Mouse (Mus musculus): ENCODE results near the gene Exoc8. TPM values are rescaled to one million over a fixed set of nuclear protein-coding genes. Genes with fewer than 3 reads are reported as not detected.

Gene Exoc8
- polyA plus RNA-seq, 1 experiment from 2014 or later: 8.7 TPM

DNA sequence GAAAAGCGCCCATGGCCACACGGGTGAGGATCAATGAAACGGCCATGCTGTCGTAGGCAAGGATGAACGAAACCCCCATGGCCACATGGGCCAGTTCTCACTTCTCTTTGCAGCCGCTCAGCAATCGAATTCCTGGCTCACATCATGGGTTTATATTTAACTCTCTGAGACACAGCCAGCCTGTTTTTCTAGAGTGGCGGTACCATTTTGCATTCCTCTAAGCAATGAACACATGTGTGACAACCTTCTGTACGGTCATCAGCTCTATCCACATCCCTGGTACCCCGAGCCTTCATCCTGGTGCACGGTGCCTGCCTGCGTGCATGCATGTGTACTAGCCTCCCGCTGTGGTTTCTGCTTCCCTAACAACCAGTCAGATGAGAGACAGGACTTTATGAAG is 32.6 kb upstream of the Exoc8 start:
- WGBS: 96% methylated on average over 13 of the region's 13 CpGs
- Histone ChIP-seq H3K4me2 (replicated peaks; ENCODE audit: low read depth, low read length) (no peak overlapping the region), H3K9ac (ENCODE audit: low read depth, low read length) (no peak overlapping the region), H3K9me3 (ENCODE audit: control insufficient read depth, low read length) (no peaks in the 10 kb centered on the region), H3K36me3 (ENCODE audit: control insufficient read depth, insufficient read depth, low read length) (0 out of 2 replicates have a peak, but pooled peaks cover 4% of the 10 kb centered on the region), H3K27me3 (ENCODE audit: control insufficient read depth, insufficient read depth, low read length) (no peaks in the 10 kb centered on the region), H3K27ac (ENCODE audit: low read depth, low read length) (no peak overlapping the region), H3K4me3 (ENCODE audit: low read depth, low read length) (no peak overlapping the region), H3K4me1 (replicated peaks; ENCODE audit: control insufficient read depth, insufficient read depth, low read length) (no peaks in the 10 kb centered on the region)
- DNase-seq (ENCODE audit: low spot score): no peak
- ATAC-seq (ENCODE audit: low FRiP score): no peak

DNA sequence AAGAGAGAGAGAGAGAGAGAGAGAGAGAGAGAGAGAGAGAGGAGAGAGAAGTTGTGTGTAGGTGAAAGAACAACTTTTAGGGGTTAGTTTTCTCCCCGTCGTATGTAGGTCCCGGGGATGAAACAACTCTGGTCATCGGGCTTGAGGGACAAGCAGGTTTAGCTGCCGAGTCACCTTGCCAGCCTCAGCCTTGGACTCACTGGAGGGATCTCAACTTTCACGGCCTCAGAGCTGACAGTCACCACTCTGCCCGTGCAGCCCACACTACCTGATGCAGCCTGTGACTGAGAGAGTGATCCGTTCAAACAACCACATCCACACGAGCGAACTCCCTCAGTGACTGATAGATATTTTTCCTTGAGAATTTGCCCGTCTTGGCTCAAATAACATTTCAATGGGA is 31.5 kb upstream of the Exoc8 start:
- H3K36me3 ChIP-seq (ENCODE audit: control insufficient read depth, insufficient read depth, low read length): 0 out of 2 replicates have a peak, but pooled peaks cover 4% of the 10 kb centered on the region
- WGBS: 91% methylated on average over 11 of the region's 11 CpGs

DNA sequence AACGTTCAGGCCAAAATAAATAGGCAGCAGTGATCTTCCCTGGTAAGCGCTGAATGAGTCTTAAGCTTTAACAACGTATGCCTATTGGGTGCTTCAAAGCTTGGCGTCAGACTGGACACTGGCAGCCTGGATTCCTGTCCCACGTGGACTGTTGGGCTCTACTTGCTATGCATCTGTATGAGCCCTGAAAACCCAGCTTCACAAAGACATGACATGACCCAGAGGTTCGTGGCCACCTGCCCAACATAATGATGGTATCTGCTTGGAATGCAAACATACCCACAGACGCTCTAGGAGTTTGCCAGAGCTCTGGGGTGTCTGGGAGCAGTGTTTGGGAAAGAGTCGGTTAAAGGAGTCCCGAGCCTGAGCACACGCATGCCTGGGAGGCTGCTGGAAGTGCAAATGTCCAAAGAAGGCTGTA is 28.9 kb upstream of the Exoc8 start:
- no peak overlapping the region for H3K27ac ChIP-seq (ENCODE audit: low read depth, low read length)
- ATAC-seq (ENCODE audit: low FRiP score) (no peak), DNase-seq (ENCODE audit: low spot score) (no peak)
- H3K4me3 ChIP-seq (ENCODE audit: low read depth, low read length): no peak overlapping the region
- no peak overlapping the region for H3K9ac ChIP-seq (ENCODE audit: low read depth, low read length)
- no peak overlapping the region for H3K4me2 ChIP-seq (replicated peaks; ENCODE audit: low read depth, low read length)
- no peaks in the 10 kb centered on the region for H3K27me3 ChIP-seq (ENCODE audit: control insufficient read depth, insufficient read depth, low read length)
- 0 out of 2 replicates have a peak, but pooled peaks cover 3% of the 10 kb centered on the region for H3K36me3 ChIP-seq (ENCODE audit: control insufficient read depth, insufficient read depth, low read length)
- H3K4me1 ChIP-seq (replicated peaks; ENCODE audit: control insufficient read depth, insufficient read depth, low read length): no peaks in the 10 kb centered on the region
- H3K9me3 ChIP-seq (ENCODE audit: control insufficient read depth, low read length): no peaks in the 10 kb centered on the region
- 86% methylated on average over 10 of the region's 10 CpGs for WGBS

More for the DNA sequence above, 31.5 kb upstream of the Exoc8 start:
- Histone ChIP-seq H3K4me3 (ENCODE audit: low read depth, low read length) (no peak overlapping the region), H3K9ac (ENCODE audit: low read depth, low read length) (no peak overlapping the region), H3K9me3 (ENCODE audit: control insufficient read depth, low read length) (no peaks in the 10 kb centered on the region), H3K4me2 (replicated peaks; ENCODE audit: low read depth, low read length) (no peak overlapping the region), H3K27me3 (ENCODE audit: control insufficient read depth, insufficient read depth, low read length) (no peaks in the 10 kb centered on the region), H3K4me1 (replicated peaks; ENCODE audit: control insufficient read depth, insufficient read depth, low read length) (no peaks in the 10 kb centered on the region), H3K27ac (ENCODE audit: low read depth, low read length) (no peak overlapping the region)
- DNase-seq (ENCODE audit: low spot score) (no peak), ATAC-seq (ENCODE audit: low FRiP score) (no peak)

DNA sequence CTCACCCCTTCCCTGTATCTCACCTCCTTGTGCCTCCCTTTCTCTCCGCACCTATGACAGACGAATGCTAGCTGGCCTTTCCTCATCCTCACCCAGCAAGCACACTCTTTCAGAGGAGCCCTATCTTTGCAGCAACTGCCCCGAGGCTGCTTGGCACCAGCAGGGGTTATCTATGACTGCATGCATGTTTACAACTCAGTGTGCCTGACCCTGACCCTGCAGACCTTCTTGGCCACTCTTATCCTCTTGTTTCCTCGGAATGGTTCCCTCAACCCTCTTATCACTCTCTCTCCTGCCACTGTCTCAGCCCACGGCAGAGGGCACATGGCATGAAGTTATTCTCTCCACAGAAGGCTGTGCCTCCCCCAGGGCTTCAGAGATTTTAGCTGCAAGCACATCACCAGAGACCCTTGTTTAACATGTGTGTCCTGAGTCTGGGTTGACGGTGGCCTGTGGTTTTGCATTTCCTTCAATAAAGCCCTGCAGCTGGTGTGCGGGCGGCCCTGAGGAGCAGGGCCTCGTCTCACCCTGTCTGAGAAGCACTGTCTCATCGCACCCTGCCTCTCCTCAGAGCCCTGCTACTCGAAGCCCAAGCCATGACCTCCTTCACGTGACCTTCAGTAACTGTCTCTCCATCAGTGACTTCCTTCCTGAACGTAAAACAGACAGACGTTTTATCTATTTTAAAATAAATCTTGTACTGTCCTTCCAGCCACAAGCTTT is 28.2 kb upstream of the Exoc8 start:
- no peaks in the 10 kb centered on the region for H3K9me3 ChIP-seq (ENCODE audit: control insufficient read depth, low read length)
- no peaks in the 10 kb centered on the region for H3K4me1 ChIP-seq (replicated peaks; ENCODE audit: control insufficient read depth, insufficient read depth, low read length)
- 90% methylated on average over 14 of the region's 14 CpGs for WGBS
- H3K36me3 ChIP-seq (ENCODE audit: control insufficient read depth, insufficient read depth, low read length): no peaks in the 10 kb centered on the region
- ATAC-seq (ENCODE audit: low FRiP score) (no peak), DNase-seq (ENCODE audit: low spot score) (no peak)
- no peak overlapping the region for H3K27ac ChIP-seq (ENCODE audit: low read depth, low read length)
- no peak overlapping the region for H3K4me2 ChIP-seq (replicated peaks; ENCODE audit: low read depth, low read length)
- no peak overlapping the region for H3K9ac ChIP-seq (ENCODE audit: low read depth, low read length)
- H3K27me3 ChIP-seq (ENCODE audit: control insufficient read depth, insufficient read depth, low read length): no peaks in the 10 kb centered on the region
- H3K4me3 ChIP-seq (ENCODE audit: low read depth, low read length): no peak overlapping the region

DNA sequence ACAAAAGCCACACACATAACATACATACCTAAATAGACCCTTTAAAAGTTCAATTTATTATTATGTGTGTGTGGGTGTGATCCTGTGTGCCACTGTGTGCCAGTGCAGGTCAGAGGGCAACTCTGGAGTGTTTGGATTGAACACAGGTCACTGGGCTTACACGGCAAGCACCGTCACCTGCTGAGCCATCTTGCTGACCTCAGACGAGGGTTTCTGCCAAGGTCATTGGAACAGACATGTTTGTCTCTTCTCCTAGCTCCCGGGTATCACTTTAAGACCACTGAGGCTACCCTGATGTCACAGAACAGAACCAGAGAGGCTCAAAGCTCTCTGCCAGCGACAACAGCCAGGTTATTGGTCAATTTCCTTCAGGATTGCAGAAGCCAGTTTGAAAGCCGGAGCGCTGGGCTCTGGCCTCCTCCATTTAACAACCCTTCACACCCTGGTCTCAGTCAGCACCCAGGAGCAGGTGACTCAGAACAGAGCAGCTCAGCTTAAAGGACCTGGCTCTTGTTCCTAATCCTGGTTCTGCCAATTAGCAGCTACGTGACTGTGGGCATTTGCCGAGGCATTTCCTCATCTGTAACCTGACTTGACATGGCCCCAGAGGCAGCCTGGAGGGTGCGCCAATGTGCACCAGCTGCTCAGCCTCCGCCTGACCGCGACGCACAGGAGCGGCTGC is 26.6 kb upstream of the Exoc8 start:
- Histone ChIP-seq H3K36me3 (ENCODE audit: control insufficient read depth, insufficient read depth, low read length) (no peaks in the 10 kb centered on the region), H3K9me3 (ENCODE audit: control insufficient read depth, low read length) (no peaks in the 10 kb centered on the region), H3K4me3 (ENCODE audit: low read depth, low read length) (no peak overlapping the region), H3K27me3 (ENCODE audit: control insufficient read depth, insufficient read depth, low read length) (no peaks in the 10 kb centered on the region), H3K4me2 (replicated peaks; ENCODE audit: low read depth, low read length) (no peak overlapping the region), H3K27ac (ENCODE audit: low read depth, low read length) (no peak overlapping the region), H3K9ac (ENCODE audit: low read depth, low read length) (no peak overlapping the region), H3K4me1 (replicated peaks; ENCODE audit: control insufficient read depth, insufficient read depth, low read length) (no peaks in the 10 kb centered on the region)
- ATAC-seq (ENCODE audit: low FRiP score): no peak
- no peak for DNase-seq (ENCODE audit: low spot score)
- 88% methylated on average over 15 of the region's 15 CpGs for WGBS

DNA sequence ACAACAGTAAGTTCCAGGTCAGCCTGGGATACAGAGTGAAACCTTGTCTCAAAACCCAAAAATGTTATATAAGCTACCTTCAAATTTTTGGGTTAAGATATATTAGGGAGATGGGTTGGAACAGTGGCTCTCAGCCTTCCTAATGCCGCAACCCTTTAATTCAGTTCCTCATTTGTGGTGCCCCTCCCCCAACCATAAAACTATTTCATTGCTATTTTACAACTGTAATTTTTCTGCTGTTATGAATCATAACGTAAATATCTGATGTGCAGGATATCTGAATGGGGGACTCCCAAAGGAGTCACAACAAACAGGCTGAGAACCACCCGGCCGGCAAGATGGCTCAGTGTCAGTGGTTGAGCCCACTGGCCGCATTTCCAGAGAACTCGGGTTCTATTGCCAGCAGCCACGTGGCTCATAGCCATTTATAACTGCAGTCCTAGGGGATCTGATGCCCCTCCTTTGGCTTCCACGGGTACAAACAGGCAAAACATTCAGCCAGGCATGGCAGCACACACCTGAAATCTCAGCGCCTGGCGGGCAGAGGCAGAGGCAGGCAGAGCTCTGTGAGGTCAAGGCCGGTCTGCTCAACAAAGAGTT is 25.1 kb upstream of the Exoc8 start:
- H3K4me1 ChIP-seq (replicated peaks; ENCODE audit: control insufficient read depth, insufficient read depth, low read length): no peaks in the 10 kb centered on the region
- no peak overlapping the region for H3K27ac ChIP-seq (ENCODE audit: low read depth, low read length)
- H3K4me2 ChIP-seq (replicated peaks; ENCODE audit: low read depth, low read length): no peak overlapping the region
- no peak for ATAC-seq (ENCODE audit: low FRiP score)
- no peaks in the 10 kb centered on the region for H3K36me3 ChIP-seq (ENCODE audit: control insufficient read depth, insufficient read depth, low read length)
- no peaks in the 10 kb centered on the region for H3K27me3 ChIP-seq (ENCODE audit: control insufficient read depth, insufficient read depth, low read length)
- 89% methylated on average over 11 of the region's 11 CpGs for WGBS
- DNase-seq (ENCODE audit: low spot score): no peak
- H3K9ac ChIP-seq (ENCODE audit: low read depth, low read length): no peak overlapping the region
- H3K4me3 ChIP-seq (ENCODE audit: low read depth, low read length): no peak overlapping the region
- no peaks in the 10 kb centered on the region for H3K9me3 ChIP-seq (ENCODE audit: control insufficient read depth, low read length)

DNA sequence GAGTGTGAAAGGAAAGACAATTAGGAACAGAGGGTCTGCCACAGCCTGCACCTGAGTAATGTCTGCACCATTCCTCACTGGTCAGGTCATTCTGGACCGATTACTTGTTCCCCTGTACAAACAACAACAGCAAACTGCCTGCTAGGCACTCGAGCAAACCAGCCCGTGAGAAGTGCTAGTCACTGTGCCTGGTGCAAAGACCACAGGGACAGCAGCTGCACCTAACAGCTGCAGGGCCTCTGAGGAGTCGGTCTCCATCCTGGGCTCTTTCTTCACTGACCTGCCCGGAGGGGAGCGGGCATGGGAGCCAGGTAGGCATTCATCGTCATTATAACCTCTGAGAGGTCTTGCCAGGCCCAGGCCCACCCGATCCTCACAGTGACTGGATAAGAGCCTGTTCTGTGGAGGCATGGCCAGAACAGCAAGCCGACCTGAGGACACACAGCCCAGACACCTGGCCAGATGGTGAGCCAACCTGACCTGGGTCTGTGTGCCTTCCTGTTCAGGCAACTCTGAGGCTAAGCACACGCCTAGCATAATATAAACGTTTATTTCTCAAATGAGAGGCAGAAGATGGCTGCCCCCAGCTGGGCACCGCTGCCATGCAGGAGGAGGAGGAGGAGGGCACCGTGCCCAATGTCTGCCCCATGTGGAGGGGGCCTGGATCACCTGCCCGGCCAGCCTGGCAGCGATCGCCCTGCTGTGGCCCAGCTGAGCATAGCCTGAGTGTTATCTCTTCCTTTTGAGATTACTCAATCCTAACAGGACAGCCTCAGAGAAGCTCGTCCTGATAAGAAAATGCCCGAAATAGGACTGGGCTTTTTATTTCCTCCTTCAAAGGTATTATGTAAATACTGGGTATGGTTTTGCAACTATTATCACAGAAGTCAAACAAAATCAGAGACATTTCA is 24.1 kb upstream of the Exoc8 start:
- no peak for ATAC-seq (ENCODE audit: low FRiP score)
- H3K4me3 ChIP-seq (ENCODE audit: low read depth, low read length): no peak overlapping the region
- no peaks in the 10 kb centered on the region for H3K9me3 ChIP-seq (ENCODE audit: control insufficient read depth, low read length)
- no peak overlapping the region for H3K4me2 ChIP-seq (replicated peaks; ENCODE audit: low read depth, low read length)
- H3K4me1 ChIP-seq (replicated peaks; ENCODE audit: control insufficient read depth, insufficient read depth, low read length): no peaks in the 10 kb centered on the region
- no peak overlapping the region for H3K9ac ChIP-seq (ENCODE audit: low read depth, low read length)
- DNase-seq (ENCODE audit: low spot score): no peak
- H3K27ac ChIP-seq (ENCODE audit: low read depth, low read length): no peak overlapping the region
- WGBS: 88% methylated on average over 18 of the region's 18 CpGs
- H3K36me3 ChIP-seq (ENCODE audit: control insufficient read depth, insufficient read depth, low read length): no peaks in the 10 kb centered on the region
- no peaks in the 10 kb centered on the region for H3K27me3 ChIP-seq (ENCODE audit: control insufficient read depth, insufficient read depth, low read length)

DNA sequence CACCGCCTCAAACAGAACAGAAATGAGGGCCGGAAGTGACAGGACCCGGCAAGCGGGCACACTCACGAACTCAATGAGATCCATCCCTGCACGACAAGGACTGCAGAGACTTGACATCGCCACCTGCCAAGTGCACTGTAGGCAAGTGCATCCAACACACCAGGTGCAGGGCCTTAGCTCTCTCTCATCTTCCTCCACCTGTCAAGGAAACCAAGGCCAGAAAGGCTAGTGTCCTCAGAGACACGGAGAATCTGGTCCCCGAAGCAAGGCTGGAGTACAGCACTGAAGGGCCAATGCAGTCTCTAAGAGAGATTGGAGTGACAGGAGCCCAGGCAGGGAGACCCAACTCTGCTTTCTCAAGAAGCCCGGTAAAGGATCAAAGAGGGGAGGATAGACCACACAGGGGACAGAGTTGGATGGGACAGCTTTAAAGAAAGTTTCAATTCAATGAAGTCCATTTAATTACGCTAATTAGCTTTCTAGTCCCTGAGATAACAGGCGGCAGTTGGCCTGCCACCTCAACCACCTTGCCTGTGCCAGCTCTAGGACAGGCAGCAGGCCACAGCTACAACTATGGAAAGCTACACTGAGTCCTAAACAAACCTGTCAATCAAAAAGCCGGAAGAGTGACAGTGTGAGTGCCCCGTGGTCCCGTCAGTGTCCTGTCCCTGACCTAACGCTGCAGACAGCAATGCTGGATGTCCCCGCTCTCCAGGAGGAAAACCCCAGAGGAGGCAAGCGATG is 20.4 kb upstream of the Exoc8 start:
- Histone ChIP-seq H3K4me3 (ENCODE audit: low read depth, low read length) (no peak overlapping the region), H3K4me1 (replicated peaks; ENCODE audit: control insufficient read depth, insufficient read depth, low read length) (no peaks in the 10 kb centered on the region), H3K4me2 (replicated peaks; ENCODE audit: low read depth, low read length) (no peak overlapping the region), H3K9ac (ENCODE audit: low read depth, low read length) (no peak overlapping the region), H3K9me3 (ENCODE audit: control insufficient read depth, low read length) (no peaks in the 10 kb centered on the region), H3K36me3 (ENCODE audit: control insufficient read depth, insufficient read depth, low read length) (peaks cover 4% of the 10 kb centered on the region; the same call in 1 of the 2 replicates), H3K27me3 (ENCODE audit: control insufficient read depth, insufficient read depth, low read length) (no peaks in the 10 kb centered on the region), H3K27ac (ENCODE audit: low read depth, low read length) (no peak overlapping the region)
- DNase-seq (ENCODE audit: low spot score) (no peak), ATAC-seq (ENCODE audit: low FRiP score) (no peak)
- 82% methylated on average over 18 of the region's 18 CpGs for WGBS
